Mouse (Mus musculus): ENCODE measurements around the gene B4galnt4. TPM values are rescaled to one million over a fixed set of nuclear protein-coding genes. Genes with fewer than 3 reads are reported as not detected.

The B4galnt4 gene
- total and polyA plus RNA-seq, 3 experiments, result 0.81 to 8.0 TPM; not detected in 1

DNA sequence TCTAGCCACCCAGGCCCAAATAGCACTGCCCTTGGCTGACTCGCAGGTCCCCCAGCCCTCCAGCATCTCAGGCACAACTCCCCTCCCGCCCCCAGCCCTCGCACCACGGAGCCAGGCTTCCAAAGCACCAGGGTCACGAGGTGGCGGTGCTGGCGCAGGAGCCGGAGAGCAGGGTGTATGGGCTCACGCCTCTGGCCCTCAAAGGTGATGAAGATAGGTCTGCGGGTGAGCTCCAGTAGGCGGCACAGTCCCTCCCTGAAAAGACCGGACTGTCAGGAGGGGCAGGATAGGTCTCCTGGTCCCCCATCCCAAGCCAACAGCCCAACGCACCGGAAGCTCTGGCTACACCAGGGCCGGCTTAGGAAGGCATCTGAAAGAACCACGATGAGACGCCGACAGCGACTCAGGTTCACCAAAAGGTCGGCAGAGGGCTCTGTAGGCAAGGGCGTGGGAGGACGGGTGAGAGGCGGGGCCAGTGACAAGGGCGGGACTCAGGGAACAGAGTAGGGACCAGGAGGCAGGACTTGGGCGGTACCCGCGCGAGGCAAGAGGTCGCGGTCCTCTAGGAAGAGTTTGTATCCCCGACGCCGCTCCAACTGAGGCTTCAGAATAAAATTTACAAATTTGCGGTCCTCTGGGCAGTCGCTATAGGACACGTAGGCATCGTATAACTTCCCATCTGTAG is 31.3 kb downstream of the B4galnt4 start:
- peak overlapping the region; percentile 61 for H3K9ac ChIP-seq (ENCODE audit: control insufficient read depth, low read depth, low read length, poor library complexity, severe bottlenecking)

DNA sequence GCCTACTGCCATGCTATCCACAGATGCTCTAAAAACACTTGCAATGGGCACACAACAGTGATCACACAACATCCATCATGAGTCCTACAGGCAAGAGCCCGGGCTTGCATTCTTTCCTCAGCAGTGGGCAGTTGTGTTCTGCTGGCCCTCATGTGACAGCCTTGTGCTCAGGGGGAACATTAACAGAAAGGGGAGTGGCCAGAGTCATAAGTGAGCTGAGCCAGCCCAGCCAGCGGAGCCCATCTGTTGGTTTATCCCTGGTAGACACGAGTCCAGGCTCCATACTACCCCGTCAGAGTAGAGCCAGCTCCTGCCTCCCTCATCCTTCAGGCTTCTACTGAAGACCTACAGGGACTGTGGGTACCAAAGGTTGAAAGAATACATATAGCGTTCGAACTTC is 33.0 kb downstream of the B4galnt4 start:
- H3K9ac ChIP-seq (ENCODE audit: control insufficient read depth, low read depth, low read length, poor library complexity, severe bottlenecking), result no peak overlapping the region
- peaks cover 0 to 7% of the 10 kb centered on the region in 2 experiments; a peak in 2 of 4 replicates for H3K36me3 ChIP-seq (ENCODE audit: control insufficient read depth in 1 of 2, insufficient read depth in 2 of 2, low read length in 2 of 2)
- H3K79me2 ChIP-seq (ENCODE audit: control insufficient read depth, insufficient read depth, low read length, poor library complexity), result no peaks in the 10 kb centered on the region
- TF ChIP-seq MYC (IDR thresholded peaks at IDR 0.05; ENCODE audit: low read depth, low read length) (no peak), TAL1 (IDR thresholded peaks at IDR 0.05; ENCODE audit: low read length) (no peak), ELF1 (IDR thresholded peaks at IDR 0.05; ENCODE audit: low read depth, low read length) (no peak), MXI1 (IDR thresholded peaks at IDR 0.05; ENCODE audit: low read depth, low read length) (no peak), ZKSCAN1 (IDR thresholded peaks at IDR 0.05; ENCODE audit: low read depth, low read length) (no peak), NRF1 (IDR thresholded peaks at IDR 0.05; ENCODE audit: insufficient read depth, low read depth, low read length, poor library complexity, severe bottlenecking) (no peak), CHD1 (IDR thresholded peaks at IDR 0.05; ENCODE audit: low read depth, low read length) (no peak)
- H3K4me1 ChIP-seq (ENCODE audit: control insufficient read depth in 1 of 2, insufficient read depth in 2 of 2, low read length in 2 of 2), result peaks cover 0 to 15% of the 10 kb centered on the region in 2 experiments; a peak in 2 of 4 replicates
- no peak overlapping the region for H3K4me3 ChIP-seq (ENCODE audit: control insufficient read depth in 1 of 2, insufficient read depth in 1 of 2, low read depth in 2 of 2, low read length in 2 of 2)
- no peak overlapping the region for H3K27ac ChIP-seq (ENCODE audit: control insufficient read depth, low read depth, low read length)
- no peaks in the 10 kb centered on the region for H3K27me3 ChIP-seq (ENCODE audit: control insufficient read depth in 1 of 2, insufficient read depth in 2 of 2, low read length in 2 of 2)
- DNase-seq (ENCODE audit: low read depth, low spot score), result no peak
- H3K9me3 ChIP-seq (replicated peaks; ENCODE audit: insufficient read depth, low read length), result no peaks in the 10 kb centered on the region

More for the DNA sequence above, 31.3 kb downstream of the B4galnt4 start:
- no peaks in the 10 kb centered on the region for H3K9me3 ChIP-seq (replicated peaks; ENCODE audit: insufficient read depth, low read length)
- no peak overlapping the region for H3K27ac ChIP-seq (ENCODE audit: control insufficient read depth, low read depth, low read length)
- peak overlapping the region; percentile 28 to 36; a peak in 3 of 4 replicates for H3K4me3 ChIP-seq (ENCODE audit: control insufficient read depth in 1 of 2, insufficient read depth in 1 of 2, low read depth in 2 of 2, low read length in 2 of 2)
- H3K4me1 ChIP-seq (ENCODE audit: control insufficient read depth in 1 of 2, insufficient read depth in 2 of 2, low read length in 2 of 2), result peaks cover 0 to 14% of the 10 kb centered on the region in 2 experiments; a peak in 2 of 4 replicates
- TF ChIP-seq RAD21 (IDR thresholded peaks at IDR 0.05; ENCODE audit: low read depth, low read length) (peak; percentile 83), USF2 (IDR thresholded peaks at IDR 0.05; ENCODE audit: borderline replicate concordance in 1 of 2, insufficient read depth in 1 of 2, low read depth in 1 of 2, low read length in 2 of 2) (no peak), RCOR1 (IDR thresholded peaks at IDR 0.05; ENCODE audit: low read depth, low read length) (no peak), NRF1 (IDR thresholded peaks at IDR 0.05; ENCODE audit: insufficient read depth, low read depth, low read length, poor library complexity, severe bottlenecking) (0 out of 2 replicates have a peak, but pooled peaks have one; percentile 28), ZKSCAN1 (IDR thresholded peaks at IDR 0.05; ENCODE audit: low read depth, low read length) (no peak), TBP (IDR thresholded peaks at IDR 0.05; ENCODE audit: low read depth, low read length) (no peak), CHD2 (IDR thresholded peaks at IDR 0.05; ENCODE audit: low read length) (no peak), SMC3 (IDR thresholded peaks at IDR 0.05; ENCODE audit: low read depth, low read length) (peak; percentile 95), ZC3H11A (IDR thresholded peaks at IDR 0.05; ENCODE audit: low read depth, low read length) (peak; percentile 85), E2F4 (IDR thresholded peaks at IDR 0.05; ENCODE audit: borderline replicate concordance, low read depth, low read length) (no peak), CTCF (IDR thresholded peaks at IDR 0.05 in 2 of 3, conservative IDR thresholded peaks at IDR 0.05 in 1 of 3; ENCODE audit: control insufficient read depth in 1 of 3, insufficient read depth in 1 of 3, low read depth in 2 of 3, low read length in 3 of 3, poor library complexity in 1 of 3, severe bottlenecking in 1 of 3) (peak in 2 of 3 experiments; percentile 82 to 89; a peak in 5 of 6 replicates), MYC (IDR thresholded peaks at IDR 0.05; ENCODE audit: low read depth, low read length) (no peak), SIN3A (IDR thresholded peaks at IDR 0.05; ENCODE audit: low read length) (peak; percentile 40; the same call in 1 of the 2 replicates), TCF12 (IDR thresholded peaks at IDR 0.05; ENCODE audit: low read depth, low read length) (0 out of 2 replicates have a peak, but pooled peaks have one; percentile 22), POLR2A (IDR thresholded peaks at IDR 0.05; ENCODE audit: control insufficient read depth in 1 of 2, insufficient read depth in 1 of 2, low read depth in 1 of 2, low read length in 2 of 2, poor library complexity in 1 of 2) (peak in 1 of 2 experiments; percentile 51; a peak in 1 of 4 replicates), MXI1 (IDR thresholded peaks at IDR 0.05; ENCODE audit: low read depth, low read length) (0 out of 2 replicates have a peak, but pooled peaks have one; percentile 18), NELFE (IDR thresholded peaks at IDR 0.05; ENCODE audit: low read depth, low read length) (peak; percentile 40; the same call in 1 of the 2 replicates), UBTF (IDR thresholded peaks at IDR 0.05; ENCODE audit: borderline replicate concordance, insufficient read depth, low read depth, low read length) (no peak), HCFC1 (IDR thresholded peaks at IDR 0.05; ENCODE audit: low read depth, low read length) (peak; percentile 57; the same call in 1 of the 2 replicates), USF1 (IDR thresholded peaks at IDR 0.05; ENCODE audit: low read depth, low read length) (no peak), MEF2A (IDR thresholded peaks at IDR 0.05; ENCODE audit: extremely low read depth, insufficient replicate concordance, low read depth, low read length, poor library complexity, severe bottlenecking) (no peak)
- H3K27me3 ChIP-seq (ENCODE audit: control insufficient read depth in 1 of 2, insufficient read depth in 2 of 2, low read length in 2 of 2), result no peaks in the 10 kb centered on the region
- no peaks in the 10 kb centered on the region for H3K79me2 ChIP-seq (ENCODE audit: control insufficient read depth, insufficient read depth, low read length, poor library complexity)
- peak; percentile 91 for DNase-seq (ENCODE audit: low read depth, low spot score)
- peaks cover 0 to 5% of the 10 kb centered on the region in 2 experiments; a peak in 2 of 4 replicates for H3K36me3 ChIP-seq (ENCODE audit: control insufficient read depth in 1 of 2, insufficient read depth in 2 of 2, low read length in 2 of 2)
